In the genomic region with DNA sequence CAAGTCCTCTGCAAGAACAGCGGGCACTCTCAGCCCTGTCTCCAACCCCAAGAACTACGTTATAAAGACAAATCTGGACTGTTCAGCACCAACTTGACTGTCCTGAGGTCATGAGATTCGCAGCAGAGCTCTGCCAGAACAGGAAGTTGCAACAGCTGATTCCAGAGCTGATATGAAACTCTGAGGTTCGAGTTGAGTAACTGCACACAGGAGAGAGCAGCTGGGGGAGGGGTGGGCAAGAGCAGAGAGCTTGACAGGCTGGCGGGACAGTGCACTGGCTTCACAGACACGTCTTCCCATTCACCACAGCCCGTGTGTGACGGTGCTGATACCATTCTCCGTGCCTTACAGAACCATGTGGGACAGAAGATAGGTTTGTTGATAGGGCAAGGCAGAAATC, we compare ENCODE assay signal across 9 mouse cellular contexts. TPM values are rescaled to one million over a fixed set of nuclear protein-coding genes. Genes with fewer than 3 reads are reported as not detected.
DNase-seq lines count a peak whose midpoint lies in the region; ATAC-seq and TF ChIP-seq lines count a peak whose summit lies in the region.
"Had no signal": no experiment of that assay in that cellular context is flagged by ENCODE, and none has a peak within 500 bp of the region (broad histone marks: within the 10 kb centered on the region; RNA-seq: fewer than 3 reads in every experiment).

No protein-coding gene starts in this region.

- peaks cover 5% of the 10 kb centered on the region; the same call in 1 of the 2 replicates for H3K4me1 ChIP-seq in kidney, postnatal 0 days (replicated peaks; ENCODE audit: insufficient read depth, low read length)
- peaks cover 21% of the 10 kb centered on the region for H3K4me1 ChIP-seq in megakaryocyte, embryonic 14.5 days

- no peaks in the 10 kb centered on the region for H3K9me3 ChIP-seq in kidney, postnatal 0 days (replicated peaks; ENCODE audit: low read length)
- H3K9me3 ChIP-seq in megakaryocyte, embryonic 14.5 days, result peaks cover 36% of the 10 kb centered on the region

- no peak for ATAC-seq in kidney, postnatal 0 days (replicated peaks; ENCODE audit: low FRiP score, low read depth)

- TF ChIP-seq CTCF in kidney, postnatal 0 days (IDR thresholded peaks at IDR 0.05; ENCODE audit: low read depth), result no peak

- no peaks in the 10 kb centered on the region for H3K36me3 ChIP-seq in kidney, postnatal 0 days (ENCODE audit: insufficient read depth, low read length)
- peaks cover 3% of the 10 kb centered on the region for H3K36me3 ChIP-seq in megakaryocyte, embryonic 14.5 days (replicated peaks; ENCODE audit: low read length)
- H3K36me3 ChIP-seq: limb, embryonic 12.5 days had no signal

- H3K4me3 ChIP-seq in kidney, postnatal 0 days (replicated peaks; ENCODE audit: low read depth, low read length), result no peak overlapping the region
- H3K4me3 ChIP-seq in megakaryocyte, embryonic 14.5 days (replicated peaks), result peak overlapping the region; percentile 85
- H3K4me3 ChIP-seq: limb, embryonic 12.5 days had no signal

- no peak overlapping the region for H3K27ac ChIP-seq in kidney, postnatal 0 days
- H3K27ac ChIP-seq: limb, embryonic 12.5 days had no signal

- DNase-seq in layer of hippocampus, adult 11-12 months (ENCODE audit: low spot score), result peak; percentile 45
- DNase-seq in layer of hippocampus, adult 8-10 months (ENCODE audit: low spot score in 2 of 2), result no peak
- DNase-seq in c-Kit-positive CD71-negative TER-119-negative erythroid progenitor cells, embryonic 14.5 days (ENCODE audit: low read depth), result peak; percentile 82
- DNase-seq in kidney, postnatal 0 days (ENCODE audit: low spot score), result peak; percentile 51
- peak; percentile 54 to 75 for DNase-seq in urinary bladder, postnatal 36 days (ENCODE audit: low spot score in 2 of 2)
- DNase-seq in left cerebral cortex, adult 8-10 months (ENCODE audit: low spot score in 2 of 2), result no peak
- no peak for DNase-seq in cerebellum, postnatal 4 days (ENCODE audit: low spot score in 2 of 2)

- no peak overlapping the region for H3K9ac ChIP-seq in kidney, postnatal 0 days (ENCODE audit: low read depth, low read length)
- H3K9ac ChIP-seq: limb, embryonic 12.5 days had no signal

- WGBS in kidney, postnatal 0 days, result 51% methylated on average over 9 of the region's 9 CpGs

- H3K4me2 ChIP-seq in kidney, postnatal 0 days (ENCODE audit: low read length), result no peak overlapping the region
- H3K4me2 ChIP-seq: limb, embryonic 12.5 days had no signal

- no peaks in the 10 kb centered on the region for H3K27me3 ChIP-seq in kidney, postnatal 0 days (ENCODE audit: insufficient read depth, low read length)
- peaks cover 77% of the 10 kb centered on the region for H3K27me3 ChIP-seq in megakaryocyte, embryonic 14.5 days (replicated peaks)

RNA-seq across cellular contexts. Expression of a gene that starts 9.0 kb away (rescaled TPM):
- 1 to 10 TPM; 2.9 to 8.9 (median 5.9) TPM for total RNA-seq in layer of hippocampus, adult 8-10 months (2022)
- 4.1 and 4.4 TPM in 2 replicates for polyA plus RNA-seq in kidney, postnatal 0 days (2015; fragmentation: Nextera tagmentation; extraction: Ambion mirVana)
- 8.3 TPM in 1 of 2 replicates, not detected in the other for polyA plus RNA-seq in megakaryocyte, embryonic 14.5 days (2012; ENCODE audit: insufficient read depth, low replicate concordance)
- total RNA-seq in left cerebral cortex, adult 8-10 months (2022), result 10 to 100 TPM in 3 of 4 experiments, 1 to 10 TPM in 1; 10.0 to 13.5 (median 12.1) TPM

RNA-seq across cellular contexts. Expression of a gene that starts 48.5 kb away (rescaled TPM):
- 1 to 10 TPM in 1 of 4 experiments, under 1 TPM in 1, not detected in 2; 0.11 to 1.1 TPM for total RNA-seq in layer of hippocampus, adult 8-10 months (2022)
- polyA plus RNA-seq in kidney, postnatal 0 days (2015; fragmentation: Nextera tagmentation; extraction: Ambion mirVana), result 2.5 TPM in 2 replicates
- 0.51 and 1.1 TPM in 2 replicates for polyA plus RNA-seq in megakaryocyte, embryonic 14.5 days (2012; ENCODE audit: insufficient read depth, low replicate concordance)
- under 1 TPM; 0.34 to 0.46 (median 0.40) TPM for total RNA-seq in left cerebral cortex, adult 8-10 months (2022)

Comparison
In these comparisons a context has a peak if more than half of its experiments do, and no peak if none do; other contexts are left out.
1. DNase-seq: peak in layer of hippocampus, adult 11-12 months (single experiment), c-Kit-positive CD71-negative TER-119-negative erythroid progenitor cells, embryonic 14.5 days (single experiment), kidney, postnatal 0 days (single experiment) and urinary bladder, postnatal 36 days (2 of 2); none in layer of hippocampus, adult 8-10 months (0 of 2), left cerebral cortex, adult 8-10 months (0 of 2) and cerebellum, postnatal 4 days (0 of 2).